Mouse (Mus musculus): ENCODE results near the gene Itk. TPM values are rescaled to one million over a fixed set of nuclear protein-coding genes. Genes with fewer than 3 reads are reported as not detected.

Gene Itk
- total RNA-seq, 2 experiments from 2014 or later: 0.30 to 0.57 TPM

GRCm38 (mm10) chr11:46362061-46363022 is 27.0 kb downstream of the Itk start:
- peak in 1 of 2 experiments; percentile 11 for DNase-seq (ENCODE audit: low spot score in 2 of 2)

GRCm38 (mm10) chr11:46360991-46361665 is 28.2 kb downstream of the Itk start:
- no peak for DNase-seq (ENCODE audit: low spot score in 2 of 2)

DNA sequence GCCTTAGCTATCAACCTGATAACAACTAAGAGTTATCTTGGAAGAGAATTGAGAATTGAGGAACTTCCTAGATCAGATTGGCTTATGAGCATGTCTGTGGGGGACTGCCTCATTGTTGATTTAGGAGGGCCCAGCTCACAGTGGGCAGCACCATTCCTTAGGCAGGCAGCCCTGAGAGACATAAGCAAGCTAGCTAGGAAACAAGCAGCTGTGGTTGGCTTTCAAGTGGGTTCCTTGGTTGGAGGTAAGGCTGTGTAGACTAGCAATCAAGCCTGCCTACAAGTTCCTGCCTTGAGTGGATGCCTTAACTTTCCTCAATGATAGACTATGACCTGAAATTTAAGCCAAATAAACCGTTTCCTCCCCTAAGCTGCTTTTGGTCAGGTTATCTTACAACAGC is 30.9 kb downstream of the Itk start:
- no peak for DNase-seq (ENCODE audit: low spot score in 2 of 2)

DNA sequence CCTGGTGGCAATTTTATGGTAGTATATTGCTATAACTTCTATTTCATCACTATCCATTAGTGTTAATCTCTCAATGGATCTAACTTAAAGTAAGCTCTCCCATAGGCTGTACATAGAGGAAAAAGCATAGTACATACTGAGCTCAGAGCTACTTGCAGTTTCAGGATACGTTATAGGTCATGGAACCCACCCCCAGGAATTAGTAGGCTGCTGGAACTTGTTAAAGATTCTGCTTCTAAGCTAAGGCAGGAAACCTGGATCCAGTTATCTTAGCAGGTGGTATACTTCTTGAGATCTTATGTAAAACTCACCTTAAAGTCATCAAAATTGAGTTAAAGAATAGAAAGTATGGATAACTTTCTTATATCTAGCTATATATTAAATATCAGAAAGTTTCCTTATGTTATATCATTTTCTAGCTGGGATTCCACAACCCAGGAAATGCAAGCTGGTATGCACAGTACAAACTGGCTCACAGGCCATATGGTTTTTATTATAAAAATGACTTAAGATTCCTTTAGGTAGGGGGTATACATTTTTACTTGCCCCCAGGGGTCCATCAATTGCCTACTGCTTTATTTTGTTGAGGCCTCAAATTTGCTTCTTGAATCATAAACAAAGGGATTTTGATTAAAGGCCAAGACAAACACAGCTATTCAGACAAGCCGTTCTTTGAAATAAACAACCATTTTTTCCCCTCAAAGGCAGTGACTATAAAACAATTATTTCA is 39.5 kb downstream of the Itk start:
- no peak for DNase-seq (ENCODE audit: low spot score in 2 of 2)

DNA sequence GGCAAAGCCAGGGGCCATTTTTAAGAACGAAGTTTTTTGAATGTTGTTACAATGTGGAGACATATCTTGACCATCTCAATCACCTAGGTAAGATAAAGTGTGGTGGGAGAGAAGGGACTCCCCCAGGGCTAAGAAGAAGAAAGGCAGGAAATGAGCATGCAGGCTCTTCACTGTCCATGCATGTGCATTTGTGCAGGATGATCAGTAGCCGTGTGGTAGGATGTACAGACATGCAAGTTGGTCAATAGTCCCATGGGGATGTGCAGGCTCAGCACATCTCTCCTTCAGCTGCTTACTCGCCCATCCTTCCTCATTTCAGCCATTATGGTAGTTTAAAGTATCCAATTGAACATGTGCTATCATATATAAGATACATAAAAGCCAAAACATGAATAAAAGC is 40.9 kb downstream of the Itk start:
- no peak for DNase-seq (ENCODE audit: low spot score in 2 of 2)

- DNase-seq (ENCODE audit: low spot score in 2 of 2): no peak
Observed at GRCm38 (mm10) chr11:46347756-46348155, 41.6 kb downstream of the Itk start.

DNA sequence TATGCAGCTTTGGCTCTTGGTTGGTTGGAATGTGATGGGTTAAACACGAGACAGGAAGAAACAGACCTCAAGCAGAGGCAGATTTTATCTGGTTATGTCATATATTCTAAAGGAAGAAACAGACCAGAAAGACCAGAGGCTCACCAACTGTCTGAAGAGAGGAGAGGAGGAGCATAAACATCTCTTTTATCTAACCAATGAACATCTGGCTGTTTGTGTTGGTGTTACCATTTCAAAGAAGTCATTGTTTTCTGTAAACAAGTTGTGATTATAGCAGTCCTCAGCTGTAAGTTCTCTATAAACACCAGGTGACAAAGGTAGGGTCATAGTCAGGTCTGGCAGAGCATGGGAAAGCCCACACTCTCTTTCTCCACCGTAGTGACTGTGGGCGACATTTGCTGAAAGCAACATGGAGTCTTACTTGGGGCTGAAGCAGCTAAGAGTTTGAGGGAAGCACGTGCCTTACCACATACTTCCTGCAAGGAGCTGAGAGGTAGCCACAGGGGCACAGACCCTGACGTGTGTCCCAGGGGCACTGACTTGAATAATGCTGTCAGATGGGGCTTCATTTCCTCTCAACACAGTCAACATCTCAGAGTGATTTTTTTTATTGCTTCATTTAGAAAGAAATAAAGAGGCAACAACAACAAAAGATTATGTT is 45.3 kb downstream of the Itk start:
- no peak for DNase-seq (ENCODE audit: low spot score in 2 of 2)

GRCm38 (mm10) chr11:46341960-46342359 is 47.4 kb downstream of the Itk start:
- DNase-seq (ENCODE audit: low spot score in 2 of 2): no peak

DNA sequence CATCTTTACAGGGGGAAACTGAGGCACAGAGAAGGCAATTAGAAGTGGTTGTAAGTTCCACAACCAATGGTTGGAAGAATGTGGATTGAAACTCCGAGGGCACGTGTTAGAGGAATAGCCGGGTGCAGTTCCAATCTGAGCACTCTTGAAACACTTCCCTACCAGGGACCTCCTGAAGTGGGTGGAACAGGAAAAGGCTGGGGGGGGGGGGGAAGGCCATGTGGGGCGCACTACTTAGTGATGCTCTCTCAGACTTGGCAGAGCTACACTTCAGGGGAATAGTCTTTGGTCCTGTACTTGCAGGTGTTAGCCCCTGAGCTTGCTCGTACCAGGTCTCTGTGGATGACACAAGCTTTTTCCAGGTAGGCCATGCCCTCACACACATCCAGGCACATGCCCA is 53.3 kb downstream of the Itk start:
- DNase-seq (ENCODE audit: low spot score in 2 of 2): no peak

DNA sequence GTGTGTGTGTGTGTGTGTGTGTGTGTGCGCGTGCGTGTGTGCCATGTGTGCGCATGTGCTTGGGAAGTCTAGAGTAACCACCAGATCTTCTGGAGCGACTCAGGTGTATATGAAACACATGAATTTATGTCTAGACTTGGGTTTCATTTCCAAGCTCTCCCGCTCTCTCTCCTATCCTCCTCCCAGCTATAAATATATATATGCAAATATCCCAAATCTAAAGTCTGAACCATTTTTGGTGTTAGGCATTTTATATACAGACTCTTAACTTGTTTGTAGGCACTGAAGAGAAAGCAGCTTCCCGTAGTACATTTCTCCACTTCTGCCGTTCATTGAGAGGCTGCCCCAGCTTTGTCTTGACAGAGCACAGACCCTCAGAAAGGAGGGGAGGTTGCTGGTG is 57.1 kb downstream of the Itk start:
- DNase-seq (ENCODE audit: low spot score in 2 of 2): no peak

DNA sequence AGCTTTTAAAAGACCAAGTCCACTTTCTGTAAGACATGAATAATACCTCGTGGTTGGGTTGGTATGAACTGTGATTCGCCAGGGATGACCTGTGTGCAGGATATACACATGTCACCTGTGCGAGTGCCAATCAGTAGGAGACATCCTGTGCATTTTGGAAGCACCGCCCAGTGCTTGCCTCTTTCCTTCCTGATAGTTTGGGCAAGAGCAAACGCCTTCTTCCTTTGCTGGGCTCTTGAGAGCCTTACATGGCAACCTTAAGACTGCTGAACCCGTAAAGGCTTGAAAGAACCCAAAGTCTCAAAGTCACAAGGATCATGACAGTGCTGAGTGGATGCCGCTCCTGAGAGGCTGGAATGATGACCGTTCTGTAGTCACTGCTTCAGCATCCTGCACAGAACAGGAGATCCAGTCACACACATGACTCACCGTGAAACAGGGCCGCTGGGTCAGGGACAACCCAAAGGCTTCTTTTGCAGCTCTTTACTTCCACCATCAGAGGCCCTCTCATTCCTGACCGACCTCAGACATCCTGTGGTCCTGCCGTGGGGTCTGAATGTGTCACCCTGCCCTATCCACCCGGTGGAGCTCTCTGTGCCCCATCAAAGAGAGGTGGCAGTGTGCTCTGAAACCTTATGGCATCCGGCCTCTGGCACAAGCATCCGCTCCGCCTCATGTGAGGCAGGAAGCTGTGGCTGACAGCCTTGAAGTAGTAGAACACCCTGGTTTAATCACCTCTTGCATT is 62.9 kb downstream of the Itk start:
- no peak for DNase-seq (ENCODE audit: low spot score in 2 of 2)

GRCm38 (mm10) chr11:46321559-46321958 is 67.8 kb downstream of the Itk start:
- no peak for DNase-seq (ENCODE audit: low spot score in 2 of 2)

DNA sequence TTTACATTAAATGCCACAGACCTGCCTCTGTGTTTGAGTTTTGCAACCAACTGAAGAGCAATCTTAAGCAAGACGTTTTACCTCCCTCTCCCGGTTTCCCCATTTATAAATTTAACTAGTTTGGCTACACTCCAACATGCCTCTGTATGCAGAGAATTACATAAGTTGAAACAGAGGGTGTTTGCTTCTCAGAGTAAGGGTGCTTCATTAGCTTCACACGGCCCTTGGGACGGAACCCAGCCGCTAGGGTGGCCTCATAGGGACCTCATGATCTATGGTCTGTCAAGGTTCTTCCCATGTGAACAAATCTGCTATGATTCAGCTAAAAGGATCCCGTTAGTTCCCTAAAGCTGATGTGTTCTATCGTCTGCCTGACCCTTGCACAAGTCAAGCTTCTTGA is 74.8 kb downstream of the Itk start:
- no peak for DNase-seq (ENCODE audit: low spot score in 2 of 2)

DNA sequence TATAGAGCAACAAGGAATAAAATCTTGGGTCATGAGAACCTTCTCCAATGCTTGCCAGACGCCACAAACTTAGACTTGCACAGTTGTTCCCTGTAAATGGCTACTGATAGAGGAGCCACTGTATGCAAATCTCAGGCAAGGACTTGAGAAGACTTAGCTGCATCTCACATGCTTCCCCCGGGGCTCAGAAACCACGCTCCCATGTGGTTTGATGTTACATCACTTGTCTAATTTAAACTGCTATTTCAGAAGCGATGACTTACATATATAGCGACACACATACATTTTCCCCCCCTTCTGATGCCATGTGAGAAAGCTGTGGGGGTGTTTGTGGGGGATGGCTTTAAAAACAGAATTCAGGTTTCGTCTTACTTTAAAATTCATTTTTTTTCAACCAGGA is 75.5 kb downstream of the Itk start:
- DNase-seq (ENCODE audit: low spot score in 2 of 2): no peak

GRCm38 (mm10) chr11:46312523-46313035 is 76.7 kb downstream of the Itk start, which contains the start of gene Cyfip2:
Cyfip2 (minus strand) TSS chr11:46312859.
- no peak for DNase-seq (ENCODE audit: low spot score in 2 of 2)

DNA sequence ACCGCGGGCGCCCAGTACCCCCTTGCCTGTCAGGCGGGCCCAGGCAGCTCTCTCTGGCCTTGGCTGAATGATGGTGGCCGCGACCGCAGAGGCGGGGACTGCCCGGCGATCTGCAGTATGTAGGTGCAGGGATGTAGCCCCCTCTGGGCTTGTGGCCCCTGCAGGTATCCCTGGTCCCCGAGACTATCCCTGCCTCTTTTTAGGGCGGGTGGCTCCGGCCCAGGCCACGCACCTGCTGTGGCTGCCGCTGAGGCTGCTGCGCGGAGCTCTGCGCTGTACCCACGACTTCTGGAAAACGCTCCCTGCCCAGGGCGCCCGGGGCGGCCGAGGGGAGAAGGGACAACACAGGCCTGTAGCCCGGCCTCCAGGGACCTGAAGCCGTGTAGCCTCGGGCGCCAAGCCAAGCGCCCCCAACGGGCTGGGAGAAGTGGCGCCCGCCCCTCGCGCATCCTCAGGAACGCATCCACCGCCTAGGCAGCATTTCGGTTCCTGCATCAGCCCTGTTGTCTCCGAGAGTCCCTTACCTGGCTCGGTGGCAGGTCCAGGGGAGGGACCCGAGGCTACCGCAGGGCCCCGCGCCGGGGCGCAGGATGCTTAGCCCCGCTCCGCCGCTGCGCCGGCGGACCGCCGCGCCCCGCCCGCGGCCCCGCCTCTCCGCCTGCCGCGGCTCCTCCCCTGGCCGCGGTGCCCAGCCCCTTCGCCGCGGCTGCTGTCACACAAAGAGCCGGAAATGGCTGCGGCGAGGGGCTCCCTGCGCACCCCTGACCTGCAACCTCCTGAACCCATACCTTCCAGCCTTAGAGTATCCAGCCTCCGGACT is 77.4 kb downstream of the Itk start:
- DNase-seq (ENCODE audit: low spot score in 2 of 2): peak in 1 of 2 experiments; percentile 67

- peak in 1 of 2 experiments; percentile 42 for DNase-seq (ENCODE audit: low spot score in 2 of 2)
Observed at GRCm38 (mm10) chr11:46311181-46311702, 78.1 kb downstream of the Itk start.

DNA sequence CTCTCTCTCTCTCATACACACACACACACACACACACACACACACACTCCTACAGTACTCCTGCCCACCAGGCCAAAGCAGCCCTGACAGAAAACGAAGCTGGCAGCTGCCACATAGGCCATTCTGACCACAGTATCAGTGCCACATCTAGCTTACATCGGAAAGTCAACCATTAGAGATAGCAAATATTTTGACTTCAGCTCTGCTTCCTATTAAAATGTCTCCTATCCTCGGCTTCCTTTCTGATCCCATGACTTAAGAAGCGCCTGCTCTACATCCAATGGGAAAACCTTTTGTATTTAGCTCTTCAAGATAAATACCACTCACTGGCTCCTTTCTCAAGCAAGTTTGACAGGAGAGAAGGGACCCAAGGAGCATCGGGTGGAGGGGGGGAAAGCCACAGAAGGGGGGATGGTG is 78.7 kb downstream of the Itk start:
- DNase-seq (ENCODE audit: low spot score in 2 of 2): peak in 1 of 2 experiments; percentile 54
